Mouse (Mus musculus): ENCODE measurements around the gene Dennd1b.

Dennd1b gene

GRCm38 (mm10) chr1:138962266-138963101, 751 bp upstream of the Dennd1b start:
- DNase-seq (ENCODE audit: low spot score in 2 of 2) = no peak

GRCm38 (mm10) chr1:138963868-138964458, 728 bp downstream of the Dennd1b start:
- DNase-seq (ENCODE audit: low spot score in 2 of 2) = peak in 1 of 2 experiments; percentile 23

GRCm38 (mm10) chr1:138965069-138965468, 1.8 kb downstream of the Dennd1b start:
- no peak for DNase-seq (ENCODE audit: low spot score in 2 of 2)

- DNase-seq (ENCODE audit: low spot score in 2 of 2) = no peak
Measured at GRCm38 (mm10) chr1:138965511-138965910, 2.3 kb downstream of the Dennd1b start.

- no peak for DNase-seq (ENCODE audit: low spot score in 2 of 2)
Measured at GRCm38 (mm10) chr1:138967450-138967849, 4.2 kb downstream of the Dennd1b start.

- DNase-seq (ENCODE audit: low spot score in 2 of 2) = no peak
Measured at GRCm38 (mm10) chr1:138970053-138970452, 6.8 kb downstream of the Dennd1b start.

GRCm38 (mm10) chr1:138973541-138974224, 10.4 kb downstream of the Dennd1b start:
- no peak for DNase-seq (ENCODE audit: low spot score in 2 of 2)

- no peak for DNase-seq (ENCODE audit: low spot score in 2 of 2)
Measured at GRCm38 (mm10) chr1:138974836-138975235, 11.6 kb downstream of the Dennd1b start.

GRCm38 (mm10) chr1:138975945-138976344, 12.7 kb downstream of the Dennd1b start:
- DNase-seq (ENCODE audit: low spot score in 2 of 2) = no peak

GRCm38 (mm10) chr1:138982203-138982602, 19.0 kb downstream of the Dennd1b start:
- DNase-seq (ENCODE audit: low spot score in 2 of 2) = no peak

GRCm38 (mm10) chr1:138982611-138983010, 19.4 kb downstream of the Dennd1b start:
- DNase-seq (ENCODE audit: low spot score in 2 of 2) = no peak

GRCm38 (mm10) chr1:138983064-138983463, 19.8 kb downstream of the Dennd1b start:
- no peak for DNase-seq (ENCODE audit: low spot score in 2 of 2)

GRCm38 (mm10) chr1:138983465-138983864, 20.2 kb downstream of the Dennd1b start:
- peak in 1 of 2 experiments; percentile 34 for DNase-seq (ENCODE audit: low spot score in 2 of 2)

- DNase-seq (ENCODE audit: low spot score in 2 of 2) = no peak
Measured at GRCm38 (mm10) chr1:138984161-138984560, 20.9 kb downstream of the Dennd1b start.

GRCm38 (mm10) chr1:138992384-138993138, 29.3 kb downstream of the Dennd1b start:
- DNase-seq (ENCODE audit: low spot score in 2 of 2) = no peak

GRCm38 (mm10) chr1:138995621-138996380, 32.6 kb downstream of the Dennd1b start:
- DNase-seq (ENCODE audit: low spot score in 2 of 2) = no peak

GRCm38 (mm10) chr1:138996663-138997062, 33.4 kb downstream of the Dennd1b start:
- no peak for DNase-seq (ENCODE audit: low spot score in 2 of 2)

GRCm38 (mm10) chr1:139000675-139001379, 37.6 kb downstream of the Dennd1b start:
- no peak for DNase-seq (ENCODE audit: low spot score in 2 of 2)

- no peak for DNase-seq (ENCODE audit: low spot score in 2 of 2)
Measured at GRCm38 (mm10) chr1:139003503-139003902, 40.3 kb downstream of the Dennd1b start.

- no peak for DNase-seq (ENCODE audit: low spot score in 2 of 2)
Measured at GRCm38 (mm10) chr1:139006000-139006399, 42.8 kb downstream of the Dennd1b start.

Data from frontal cortex, postnatal 14 days (tissue).